Mouse (Mus musculus) induced T-regulatory cell, adult 2 months (primary cell): ENCODE measurements around the gene Raet1e.
"Not testable (repeated sequence)": the region's sequence is repeated elsewhere in the genome, so short reads cannot be mapped to it uniquely, and the experiment has no call there.

Experiments used
- DNase-seq: peaks from one replicate; pipeline ENCODE4 v3.0.0-alpha.2; 2012; ENCODE audit warnings: low read depth

Raet1e gene

GRCm38 (mm10) chr10:22362466-22362865 is 204.1 kb downstream of the Raet1e start:
- DNase-seq, result not testable (repeated sequence)

- not testable (repeated sequence) for DNase-seq
Measured at GRCm38 (mm10) chr10:22364915-22365314, 206.5 kb downstream of the Raet1e start.

GRCm38 (mm10) chr10:22381226-22381625 is 222.9 kb downstream of the Raet1e start:
- not testable (repeated sequence) for DNase-seq

GRCm38 (mm10) chr10:22390146-22390545 is 231.8 kb downstream of the Raet1e start:
- DNase-seq, result not testable (repeated sequence)

GRCm38 (mm10) chr10:22391616-22392015 is 233.2 kb downstream of the Raet1e start:
- peak; percentile 39 for DNase-seq

GRCm38 (mm10) chr10:22393028-22393824 is 234.9 kb downstream of the Raet1e start:
- not testable (repeated sequence) for DNase-seq

- DNase-seq, result not testable (repeated sequence)
Measured at GRCm38 (mm10) chr10:22396680-22397079, 238.3 kb downstream of the Raet1e start.

GRCm38 (mm10) chr10:22402225-22402917 is 244.0 kb downstream of the Raet1e start:
- DNase-seq, result peak; percentile 75

- DNase-seq, result not testable (repeated sequence)
Measured at GRCm38 (mm10) chr10:22413702-22414494, 255.5 kb downstream of the Raet1e start.
